37 mouse cellular contexts compared by ENCODE assay signal in genomic region chr14:51855280-51855679, GRCm38 (mm10). TPM values are rescaled to one million over a fixed set of nuclear protein-coding genes. Genes with fewer than 3 reads are reported as not detected.
"Had no signal": no experiment of that assay in that cellular context is flagged by ENCODE, and none has a peak within 500 bp of the region (broad histone marks: within the 10 kb centered on the region; RNA-seq: fewer than 3 reads in every experiment).

No protein-coding gene starts in this region.

RNA-seq across cellular contexts. Expression of gene Ear6, which starts 1.8 kb away (rescaled TPM):
- total RNA-seq: gastrocnemius, adult 18-20 months; gastrocnemius, adult 8-10 months; gastrocnemius, postnatal 14 days; gastrocnemius, postnatal 36 days; heart, adult 2 months; heart, postnatal 14 days; heart, postnatal 36 days; hindbrain, postnatal 0 days; layer of hippocampus, adult 18-20 months; layer of hippocampus, adult 8-10 months; layer of hippocampus, postnatal 14 days; layer of hippocampus, postnatal 36 days; left cerebral cortex, adult 18-20 months; left cerebral cortex, adult 8-10 months; left cerebral cortex, postnatal 10 days; left cerebral cortex, postnatal 25 days; left cerebral cortex, postnatal 4 days; liver, adult 2 months had no signal
- polyA plus RNA-seq: heart, adult 2 months; heart, embryonic 11.5 days; heart, embryonic 13.5 days; heart, embryonic 15.5 days; heart, postnatal 0 days; hindbrain, embryonic 11.5 days; hindbrain, embryonic 13.5 days; hindbrain, embryonic 15.5 days; hindbrain, postnatal 0 days; intestine, embryonic 14.5 days; kidney, adult 2 months; kidney, embryonic 15.5 days; kidney, postnatal 0 days; large intestine, adult 2 months; limb, embryonic 11.5 days; limb, embryonic 15.5 days; liver, adult 2 months had no signal

RNA-seq across cellular contexts. Expression of gene Slc39a2, which starts 37.4 kb away (rescaled TPM):
- total RNA-seq: hematopoietic stem cell, adult 5-6 weeks had no signal

RNA-seq across cellular contexts. Expression of gene AY358078, which starts 55.4 kb away (rescaled TPM):
- total RNA-seq: gastrocnemius, adult 18-20 months; gastrocnemius, adult 8-10 months; gastrocnemius, postnatal 14 days; gastrocnemius, postnatal 36 days; heart, adult 2 months; heart, postnatal 14 days; heart, postnatal 36 days; hematopoietic stem cell, adult 5-6 weeks; hindbrain, postnatal 0 days; layer of hippocampus, adult 18-20 months; layer of hippocampus, adult 8-10 months; layer of hippocampus, postnatal 14 days; layer of hippocampus, postnatal 36 days; left cerebral cortex, adult 18-20 months; left cerebral cortex, adult 8-10 months; left cerebral cortex, postnatal 10 days; left cerebral cortex, postnatal 25 days; left cerebral cortex, postnatal 4 days; liver, adult 2 months had no signal
- polyA plus RNA-seq: gonadal fat pad, adult 2 months; heart, adult 2 months; heart, embryonic 11.5 days; heart, embryonic 13.5 days; heart, embryonic 15.5 days; heart, postnatal 0 days; hindbrain, embryonic 11.5 days; hindbrain, embryonic 13.5 days; hindbrain, embryonic 15.5 days; hindbrain, postnatal 0 days; intestine, embryonic 14.5 days; intestine, embryonic 16.5 days; kidney, adult 2 months; kidney, embryonic 15.5 days; kidney, postnatal 0 days; large intestine, adult 2 months; limb, embryonic 11.5 days; limb, embryonic 13.5 days; limb, embryonic 15.5 days; liver, adult 2 months; liver, embryonic 12.5 days had no signal
